Mouse (Mus musculus): ENCODE measurements around the gene Thra.

Thra gene

GRCm38 (mm10) chr11:98745932-98746853 is 5.8 kb downstream of the Thra start:
- 21% methylated on average over 12 of the region's 12 CpGs for WGBS

- 2% methylated on average over 19 of the region's 19 CpGs for WGBS
These were observed 6.6 kb downstream of the Thra start for GRCm38 (mm10) chr11:98746855-98747693.

GRCm38 (mm10) chr11:98747804-98748505 is 7.5 kb downstream of the Thra start:
- WGBS, result 11% methylated on average over 6 of the region's 6 CpGs

- WGBS, result 7% methylated on average over 15 of the region's 15 CpGs
These were observed 8.3 kb downstream of the Thra start for GRCm38 (mm10) chr11:98748506-98749416.

- WGBS, result 10% methylated on average over 5 of the region's 5 CpGs
These were observed 9.3 kb downstream of the Thra start for GRCm38 (mm10) chr11:98749716-98750115.

GRCm38 (mm10) chr11:98750351-98751201 is 10.1 kb downstream of the Thra start:
- WGBS, result 9% methylated on average over 17 of the region's 17 CpGs

- 8% methylated on average over 6 of the region's 6 CpGs for WGBS
These were observed 10.9 kb downstream of the Thra start for GRCm38 (mm10) chr11:98751221-98751782.

- WGBS, result 62% methylated on average over 10 of the region's 10 CpGs
These were observed 12.2 kb downstream of the Thra start for GRCm38 (mm10) chr11:98752562-98753140.

- 81% methylated on average over 5 of the region's 5 CpGs for whole genome bisulfite sequencing
These were observed 12.8 kb downstream of the Thra start for GRCm38 (mm10) chr11:98753264-98753663.

- 25% methylated on average over 9 of the region's 9 CpGs for WGBS
These were observed 13.7 kb downstream of the Thra start for GRCm38 (mm10) chr11:98754151-98754620.

GRCm38 (mm10) chr11:98754621-98755181 is 14.3 kb downstream of the Thra start:
- WGBS, result 11% methylated on average over 7 of the region's 7 CpGs

GRCm38 (mm10) chr11:98755726-98756380 is 15.4 kb downstream of the Thra start:
- 69% methylated on average over 6 of the region's 6 CpGs for WGBS

GRCm38 (mm10) chr11:98756711-98757110 is 16.3 kb downstream of the Thra start:
- WGBS, result 83% methylated on average over 12 of the region's 12 CpGs

GRCm38 (mm10) chr11:98761939-98762338 is 21.5 kb downstream of the Thra start:
- 81% methylated on average over 4 of the region's 4 CpGs for WGBS

GRCm38 (mm10) chr11:98762756-98763501 is 22.5 kb downstream of the Thra start:
- 54% methylated on average over 17 of the region's 17 CpGs for WGBS

GRCm38 (mm10) chr11:98763502-98763861 is 23.0 kb downstream of the Thra start:
- WGBS, result 79% methylated on average over 8 of the region's 8 CpGs

- WGBS, result 81% methylated on average over 18 of the region's 18 CpGs
These were observed 23.7 kb downstream of the Thra start for GRCm38 (mm10) chr11:98764091-98764490.
